Mouse (Mus musculus) left cerebral cortex, adult 8-10 months (tissue): ENCODE measurements around the gene Tmem248. TPM values are rescaled to one million over a fixed set of nuclear protein-coding genes. Genes with fewer than 3 reads are reported as not detected.

Experiments used
- DNase-seq, 2 experiments: peaks; one replicate each; pipeline ENCODE4 v3.0.0; 2022; ENCODE audit warnings: low spot score in 2 of 2
- total RNA-seq, 4 experiments: library from RNA; stranded (reverse); gene quantifications; 2 replicates each; pipeline ENCODE4 v1.2.4; 2022

Tmem248 gene
- total RNA-seq = 10 to 100 TPM; 45.9 to 56.3 (median 50.4) TPM

DNA sequence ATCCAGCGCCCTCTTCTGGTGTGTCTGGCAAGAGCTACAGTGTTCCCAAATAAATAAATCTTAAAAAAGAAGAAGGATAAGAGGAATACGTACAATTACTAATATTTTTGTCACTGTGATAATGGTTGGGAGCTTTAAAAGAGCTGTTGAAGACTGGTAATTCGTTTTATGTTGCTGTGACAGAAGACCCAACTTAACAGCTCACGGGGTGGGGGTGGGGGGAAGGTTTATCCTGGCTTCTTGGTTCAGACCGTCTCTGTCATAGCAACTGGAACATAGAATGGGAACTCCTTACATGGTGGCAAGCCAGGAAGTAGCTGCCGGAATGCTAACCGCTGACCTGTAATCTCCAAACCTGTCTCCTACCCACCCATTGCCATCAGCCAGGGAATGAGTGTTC is at the start of gene Tmem248:
Tmem248 (plus strand) TSS at position 301 of the 400 bp plus-strand sequence.
- no peak for DNase-seq

- no peak for DNase-seq
Measured at GRCm38 (mm10) chr5:130169109-130169508, 47.8 kb upstream of the Tmem248 start.

DNA sequence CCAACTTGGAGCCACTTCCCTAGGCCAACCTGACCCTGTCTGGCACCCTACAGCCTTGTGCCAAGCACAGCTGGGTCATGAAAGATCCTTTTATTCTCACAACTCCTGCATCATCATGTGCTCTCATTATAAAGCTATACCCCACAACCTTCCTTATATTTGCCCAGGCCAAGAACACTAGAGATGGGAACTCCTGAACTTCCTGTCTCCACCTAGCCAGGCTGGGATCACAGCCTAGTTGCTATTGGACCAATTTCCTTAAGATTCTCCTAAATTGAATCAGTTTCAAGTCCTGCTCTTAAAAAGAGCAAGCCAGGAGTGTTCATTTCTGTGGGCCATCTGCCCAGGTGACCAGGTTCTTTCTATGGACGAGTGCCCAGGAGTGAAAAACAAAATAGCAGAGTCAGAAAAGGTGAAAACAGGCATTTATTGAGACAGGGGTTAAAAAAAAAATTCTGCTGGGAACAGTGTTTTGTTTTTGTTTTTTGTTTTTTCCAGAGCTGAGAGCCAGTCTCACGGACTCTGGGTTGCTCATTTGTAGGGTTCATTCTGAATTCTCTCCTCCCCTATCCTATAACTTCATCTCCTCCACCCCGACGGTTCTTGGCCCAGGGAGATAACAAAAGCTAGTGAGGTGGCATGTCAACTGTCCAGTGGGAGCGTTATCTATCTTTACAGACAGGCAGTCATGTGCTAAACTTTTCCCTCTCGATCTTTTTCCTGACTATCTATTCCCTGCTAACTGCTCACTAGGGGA is 46.0 kb upstream of the Tmem248 start:
- DNase-seq = no peak

GRCm38 (mm10) chr5:130171423-130171954 is 45.4 kb upstream of the Tmem248 start, which contains the start of gene Rabgef1:
Gene Rabgef1, plus strand, starts transcription at chr5:130171798.
- DNase-seq = peak; percentile 84 to 88

- DNase-seq = peak; percentile 19 to 45
Measured at GRCm38 (mm10) chr5:130171956-130172601, 44.8 kb upstream of the Tmem248 start.

- no peak for DNase-seq
Measured at GRCm38 (mm10) chr5:130173012-130173411, 43.9 kb upstream of the Tmem248 start.

- no peak for DNase-seq
Measured at GRCm38 (mm10) chr5:130177871-130178270, 39.0 kb upstream of the Tmem248 start.

- no peak for DNase-seq
Measured at GRCm38 (mm10) chr5:130180362-130180761, 36.5 kb upstream of the Tmem248 start.

GRCm38 (mm10) chr5:130181740-130182540 is 34.9 kb upstream of the Tmem248 start:
- DNase-seq = no peak

- no peak for DNase-seq
Measured at GRCm38 (mm10) chr5:130182541-130182821, 34.4 kb upstream of the Tmem248 start.

GRCm38 (mm10) chr5:130184193-130184856 is 32.6 kb upstream of the Tmem248 start:
- no peak for DNase-seq

GRCm38 (mm10) chr5:130185312-130185711 is 31.6 kb upstream of the Tmem248 start:
- DNase-seq = no peak

DNA sequence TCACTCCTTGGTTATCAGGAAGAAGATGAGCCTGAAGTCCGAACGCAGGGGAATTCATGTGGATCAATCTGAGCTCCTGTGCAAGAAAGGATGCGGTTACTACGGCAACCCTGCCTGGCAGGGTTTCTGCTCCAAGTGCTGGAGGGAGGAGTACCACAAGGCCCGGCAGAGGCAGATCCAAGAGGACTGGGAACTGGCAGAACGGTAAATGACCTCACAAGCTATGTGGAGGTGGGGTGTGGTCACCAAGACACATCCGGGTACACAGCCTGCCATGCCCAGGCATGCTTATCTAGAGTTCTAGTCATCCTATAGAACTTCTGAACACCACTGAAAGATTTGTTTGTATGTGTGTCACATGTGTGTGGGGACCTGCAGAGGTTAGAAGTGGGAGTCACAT is 29.5 kb upstream of the Tmem248 start:
- DNase-seq = peak; percentile 11 to 18

DNA sequence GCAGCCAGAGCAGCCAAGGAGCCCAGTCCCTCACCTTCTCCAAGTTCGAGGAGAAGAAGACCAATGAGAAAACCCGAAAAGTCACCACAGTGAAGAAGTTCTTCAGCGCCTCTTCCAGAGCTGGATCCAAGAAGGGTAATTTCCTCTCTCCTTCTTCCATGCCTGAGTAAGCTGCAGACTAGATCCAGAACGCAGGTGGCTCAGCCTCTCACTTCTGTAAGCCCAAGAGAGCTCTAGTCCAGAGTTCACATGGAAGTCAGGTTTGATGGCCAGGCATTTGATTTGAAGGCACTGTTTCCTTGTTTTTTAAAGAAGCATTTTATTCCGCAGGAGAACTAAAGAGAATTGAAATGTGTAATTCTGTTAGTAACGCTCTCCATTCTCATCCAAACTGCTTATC is 26.0 kb upstream of the Tmem248 start:
- no peak for DNase-seq

GRCm38 (mm10) chr5:130191865-130192264 is 25.0 kb upstream of the Tmem248 start:
- DNase-seq = no peak

DNA sequence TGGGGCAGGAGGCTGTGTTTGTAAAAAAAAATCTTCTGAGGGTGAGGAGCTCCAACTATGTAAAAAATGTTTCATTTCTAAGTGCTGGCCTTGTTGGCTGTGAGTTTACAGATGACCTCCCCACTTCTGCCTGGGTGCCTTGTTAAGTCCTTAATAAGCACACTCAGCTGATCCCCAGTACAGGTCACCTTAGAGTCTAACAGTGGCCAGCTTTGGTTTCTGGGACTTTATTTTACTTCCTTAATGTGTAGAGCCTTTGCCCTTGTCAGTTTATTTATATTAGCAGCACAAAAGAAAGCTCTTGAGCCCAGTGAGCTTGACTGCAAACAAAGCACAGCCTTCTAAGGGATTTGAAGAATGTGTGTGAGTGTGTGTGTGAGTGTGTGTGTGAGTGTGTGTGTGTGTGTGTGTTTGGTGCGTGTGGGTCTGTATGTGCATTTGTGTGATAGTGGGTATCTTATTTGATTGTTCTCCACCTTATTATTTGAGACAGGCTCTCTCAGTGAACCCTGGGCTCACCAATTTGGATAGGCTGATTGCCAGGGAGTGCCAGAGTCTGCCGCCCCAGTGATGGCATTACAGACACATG is 24.4 kb upstream of the Tmem248 start:
- DNase-seq = no peak

DNA sequence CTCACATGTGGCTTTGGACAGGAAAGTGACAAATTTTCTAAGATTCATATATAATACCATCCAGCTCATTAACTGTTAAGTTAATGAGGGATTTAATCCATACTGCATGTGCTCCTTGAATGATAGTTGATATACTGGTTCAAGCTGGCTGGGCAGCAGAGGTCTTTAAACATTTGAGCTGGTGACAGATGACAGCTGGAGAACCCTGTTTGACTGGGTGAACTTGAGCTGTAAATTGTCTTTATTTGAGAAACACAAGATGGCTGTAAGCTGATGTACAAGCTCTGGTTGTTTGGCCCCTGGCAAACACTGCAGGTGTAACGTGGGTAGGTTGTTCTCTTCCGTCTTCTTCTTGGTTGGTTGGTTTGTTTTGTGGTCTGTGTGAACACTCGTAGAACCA is 23.1 kb upstream of the Tmem248 start:
- no peak for DNase-seq

DNA sequence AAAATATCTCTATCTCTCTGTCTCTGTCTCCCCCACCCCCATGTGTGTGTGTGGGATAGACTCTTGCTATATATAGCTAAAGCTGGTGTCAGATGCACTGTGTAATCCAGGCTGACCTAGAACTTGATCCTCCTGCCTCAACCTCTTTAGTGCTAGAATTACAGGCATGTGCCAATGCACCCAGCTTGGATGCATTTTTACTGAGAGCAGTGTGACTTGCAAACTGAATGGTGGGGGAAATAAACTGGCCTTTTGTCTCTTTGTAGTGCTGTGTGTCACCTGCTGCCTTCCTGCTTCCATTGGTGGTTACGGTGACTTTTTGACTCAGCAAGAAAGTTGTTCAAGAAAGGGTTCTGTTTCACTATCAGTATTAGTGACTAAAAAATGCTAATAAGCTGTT is 20.6 kb upstream of the Tmem248 start:
- DNase-seq = no peak

GRCm38 (mm10) chr5:130197454-130197853 is 19.4 kb upstream of the Tmem248 start:
- no peak for DNase-seq

- DNase-seq = no peak
Measured at GRCm38 (mm10) chr5:130197981-130198380, 18.9 kb upstream of the Tmem248 start.
